Mouse (Mus musculus) MEL (cell line): ENCODE measurements around the gene Adgrv1. TPM values are rescaled to one million over a fixed set of nuclear protein-coding genes. Genes with fewer than 3 reads are reported as not detected.

Experiments
- DNase-seq: peaks from one replicate; pipeline ENCODE4 v3.0.0; 2011; ENCODE audit warnings: low read depth, low spot score
- H3K27ac ChIP-seq: 2 replicates; pipeline ENCODE4 v1.5.1; 2012; ENCODE audit warnings: low read depth, mild to moderate bottlenecking, control low read depth, low read length, moderate library complexity; ENCODE audit not compliant: control insufficient read depth
- H3K27me3 ChIP-seq, 2 experiments: fragments of 150-350 bp in 1 of 2; sonication (generic) in 1 of 2; 2 replicates each; pipeline ENCODE4 v1.6.1; 2012; ENCODE audit warnings: low read length in 2 of 2, mild to moderate bottlenecking in 2 of 2, improper control_type of control experiment in 1 of 2, moderate library complexity in 1 of 2; ENCODE audit not compliant: insufficient read depth in 2 of 2, control insufficient read depth in 1 of 2
- H3K36me3 ChIP-seq, 2 experiments: 2 replicates each; pipeline ENCODE4 v1.6.1; 2012 to 2014; ENCODE audit warnings: low read length in 2 of 2, improper control_type of control experiment in 1 of 2, inconsistent platforms in 1 of 2, mild to moderate bottlenecking in 1 of 2; ENCODE audit not compliant: insufficient read depth in 2 of 2, control insufficient read depth in 1 of 2
- H3K4me1 ChIP-seq, 2 experiments: fragments of 150-350 bp in 1 of 2; sonication (generic) in 1 of 2; 2 replicates each; pipeline ENCODE4 v1.6.1; 2012; ENCODE audit warnings: low read length in 2 of 2, improper control_type of control experiment in 1 of 2, mild to moderate bottlenecking in 1 of 2; ENCODE audit not compliant: insufficient read depth in 2 of 2, control insufficient read depth in 1 of 2
- H3K4me3 ChIP-seq, 2 experiments: fragments of 150-350 bp in 1 of 2; sonication (generic) in 1 of 2; 2 replicates each; pipeline ENCODE4 v1.5.1; 2012; ENCODE audit warnings: low read depth in 2 of 2, low read length in 2 of 2, mild to moderate bottlenecking in 2 of 2, moderate library complexity in 2 of 2, control low read depth in 1 of 2, improper control_type of control experiment in 1 of 2; ENCODE audit not compliant: control insufficient read depth in 1 of 2, insufficient read depth in 1 of 2
- H3K79me2 ChIP-seq: 2 replicates; pipeline ENCODE4 v1.6.1; 2012; ENCODE audit warnings: mild to moderate bottlenecking, low read length, moderate library complexity; ENCODE audit not compliant: control insufficient read depth, poor library complexity, insufficient read depth
- H3K9ac ChIP-seq: 2 replicates; pipeline ENCODE4 v1.6.1; 2012; ENCODE audit warnings: low read depth, mild to moderate bottlenecking, control low read depth, low read length, moderate library complexity; ENCODE audit not compliant: control insufficient read depth, poor library complexity, severe bottlenecking
- H3K9me3 ChIP-seq: fragments of 150-350 bp; sonication (generic); replicated peaks from 2 replicates; pipeline ENCODE4 v1.6.1; 2012; ENCODE audit warnings: mild to moderate bottlenecking, low read length, improper control_type of control experiment, moderate library complexity; ENCODE audit not compliant: insufficient read depth
- BHLHE40 ChIP-seq: IDR thresholded peaks from 2 replicates; pipeline ENCODE4 v1.6.1; 2012; ENCODE audit warnings: low read depth, mild to moderate bottlenecking, inconsistent platforms, low read length, improper control_type of control experiment, borderline replicate concordance
- CHD2 ChIP-seq: IDR thresholded peaks from 2 replicates; pipeline ENCODE4 v1.6.1; 2011; ENCODE audit warnings: low read length, improper control_type of control experiment
- CTCF ChIP-seq, 3 experiments: IDR thresholded peaks in 2 of 3; conservative IDR thresholded peaks in 1 of 3; 2 replicates each; pipeline ENCODE4 v1.5.1; 2011 to 2012; ENCODE audit warnings: low read length in 3 of 3, low read depth in 2 of 3, mild to moderate bottlenecking in 2 of 3, improper control_type of control experiment in 1 of 3, inconsistent platforms in 1 of 3, mixed read lengths in 1 of 3, moderate library complexity in 1 of 3; ENCODE audit not compliant: control insufficient read depth in 1 of 3, insufficient read depth in 1 of 3, poor library complexity in 1 of 3, severe bottlenecking in 1 of 3
- E2F4 ChIP-seq: IDR thresholded peaks from 2 replicates; pipeline ENCODE4 v1.6.1; 2011; ENCODE audit warnings: low read depth, low read length, improper control_type of control experiment, borderline replicate concordance
- ELF1 ChIP-seq: IDR thresholded peaks from 2 replicates; pipeline ENCODE4 v1.6.1; 2014; ENCODE audit warnings: low read depth, mild to moderate bottlenecking, inconsistent platforms, low read length, improper control_type of control experiment, moderate library complexity
- EP300 ChIP-seq, 2 experiments: IDR thresholded peaks; 2 replicates each; pipeline ENCODE4 v1.6.1; 2011; ENCODE audit warnings: improper control_type of control experiment in 2 of 2, low read length in 2 of 2, low read depth in 1 of 2, mild to moderate bottlenecking in 1 of 2
- ETS1 ChIP-seq: IDR thresholded peaks from 2 replicates; pipeline ENCODE4 v1.6.1; 2012; ENCODE audit warnings: low read depth, mild to moderate bottlenecking, inconsistent platforms, low read length, improper control_type of control experiment, moderate library complexity
- GABPA ChIP-seq: IDR thresholded peaks from 2 replicates; pipeline ENCODE4 v1.6.1; 2012; ENCODE audit warnings: low read depth, mild to moderate bottlenecking, inconsistent platforms, low read length, improper control_type of control experiment, moderate library complexity
- GATA1 ChIP-seq: IDR thresholded peaks from 2 replicates; pipeline ENCODE4 v1.6.1; 2011; ENCODE audit warnings: low read depth, low read length, improper control_type of control experiment
- JUND ChIP-seq: IDR thresholded peaks from 2 replicates; pipeline ENCODE4 v1.6.1; 2011; ENCODE audit warnings: low read depth, mild to moderate bottlenecking, improper control_type of control experiment, low read length
- KAT2A ChIP-seq: conservative IDR thresholded peaks from 2 replicates; pipeline ENCODE4 v1.6.1; 2012; ENCODE audit warnings: low read depth, low read length, improper control_type of control experiment, inconsistent platforms
- MAX ChIP-seq: IDR thresholded peaks from 2 replicates; pipeline ENCODE4 v1.6.1; 2011; ENCODE audit warnings: low read length, improper control_type of control experiment
- MXI1 ChIP-seq: IDR thresholded peaks from 2 replicates; pipeline ENCODE4 v1.6.1; 2011; ENCODE audit warnings: mild to moderate bottlenecking, low read depth, low read length, improper control_type of control experiment
- MYC ChIP-seq: IDR thresholded peaks from 2 replicates; pipeline ENCODE4 v1.6.1; 2011; ENCODE audit warnings: low read depth, mild to moderate bottlenecking, low read length, improper control_type of control experiment, moderate library complexity
- NELFE ChIP-seq: IDR thresholded peaks from 2 replicates; pipeline ENCODE4 v1.6.1; 2011; ENCODE audit warnings: low read depth, low read length, improper control_type of control experiment
- POLR2A ChIP-seq, 2 experiments: IDR thresholded peaks; 2 replicates each; pipeline ENCODE4 v1.6.1; 2011 to 2012; ENCODE audit warnings: low read length in 2 of 2, mild to moderate bottlenecking in 2 of 2, control low read depth in 1 of 2, improper control_type of control experiment in 1 of 2, low read depth in 1 of 2, moderate library complexity in 1 of 2; ENCODE audit not compliant: control insufficient read depth in 1 of 2, insufficient read depth in 1 of 2, poor library complexity in 1 of 2
- POLR2AphosphoS2 ChIP-seq: IDR thresholded peaks from 2 replicates; pipeline ENCODE4 v1.6.1; 2011; ENCODE audit warnings: low read length, improper control_type of control experiment
- RAD21 ChIP-seq: IDR thresholded peaks from 2 replicates; pipeline ENCODE4 v1.6.1; 2011; ENCODE audit warnings: mild to moderate bottlenecking, low read depth, low read length, improper control_type of control experiment
- RCOR1 ChIP-seq: IDR thresholded peaks from 2 replicates; pipeline ENCODE4 v1.6.1; 2012; ENCODE audit warnings: low read depth, mild to moderate bottlenecking, inconsistent platforms, low read length, improper control_type of control experiment
- SIN3A ChIP-seq: IDR thresholded peaks from 2 replicates; pipeline ENCODE4 v1.6.1; 2012; ENCODE audit warnings: low read length, improper control_type of control experiment, inconsistent platforms
- SMC3 ChIP-seq: IDR thresholded peaks from 2 replicates; pipeline ENCODE4 v1.6.1; 2011; ENCODE audit warnings: low read depth, low read length, improper control_type of control experiment
- TAL1 ChIP-seq: IDR thresholded peaks from 2 replicates; pipeline ENCODE4 v1.6.1; 2012; ENCODE audit warnings: mild to moderate bottlenecking, inconsistent platforms, low read length, moderate library complexity, mixed read lengths
- TBP ChIP-seq: IDR thresholded peaks from 2 replicates; pipeline ENCODE4 v1.8.0; 2011; ENCODE audit warnings: low read depth, low read length, improper control_type of control experiment
- TCF12 ChIP-seq: IDR thresholded peaks from 2 replicates; pipeline ENCODE4 v1.6.1; 2014; ENCODE audit warnings: low read depth, mild to moderate bottlenecking, inconsistent platforms, low read length, improper control_type of control experiment, moderate library complexity
- USF1 ChIP-seq: IDR thresholded peaks from 2 replicates; pipeline ENCODE4 v1.6.1; 2014; ENCODE audit warnings: low read depth, mild to moderate bottlenecking, inconsistent platforms, low read length, improper control_type of control experiment, moderate library complexity
- ZC3H11A ChIP-seq: IDR thresholded peaks from 2 replicates; pipeline ENCODE4 v1.6.1; 2012; ENCODE audit warnings: low read depth, mild to moderate bottlenecking, inconsistent platforms, low read length, improper control_type of control experiment
- ZKSCAN1 ChIP-seq: IDR thresholded peaks from 2 replicates; pipeline ENCODE4 v1.6.1; 2012; ENCODE audit warnings: low read depth, mild to moderate bottlenecking, inconsistent platforms, low read length, improper control_type of control experiment, moderate library complexity
- ZNF384 ChIP-seq: IDR thresholded peaks from 2 replicates; pipeline ENCODE4 v1.6.1; 2012; ENCODE audit warnings: low read depth, mild to moderate bottlenecking, inconsistent platforms, low read length, improper control_type of control experiment
- polyA plus RNA-seq, 2 experiments: library from polyadenylated mRNA; stranded (reverse) in 1 of 2; unstranded in 1 of 2; fragments of >175 nt in 1 of 2; fragments of >200 nt in 1 of 2; gene quantifications; 2 replicates each; pipeline versions ENCODE4 v1.2.1 to v1.2.4; 2012; ENCODE audit warnings: low replicate concordance in 2 of 2, low read depth in 1 of 2; ENCODE audit not compliant: insufficient read length in 2 of 2, insufficient read depth in 1 of 2, missing spikeins in 1 of 2
- total RNA-seq: library from RNA; depleted of rRNA; stranded (reverse); fragments of 300-350 nt; gene quantifications from 2 replicates; pipeline ENCODE4 v1.2.3, GENCODE M21; 2012

Gene Adgrv1
- total and polyA plus RNA-seq, 3 experiments, result 5.6 to 5.8 TPM; not detected in 1

GRCm38 (mm10) chr13:81641289-81642045, 8.5 kb upstream of the Adgrv1 start:
- Histone ChIP-seq H3K27ac (no peak overlapping the region), H3K4me1 (peaks cover 5 to 22% of the 10 kb centered on the region in 2 experiments), H3K4me3 (peak overlapping the region in 1 of 2 experiments; percentile 39; a peak in 2 of 4 replicates), H3K9me3 (no peaks in the 10 kb centered on the region), H3K79me2 (no peaks in the 10 kb centered on the region), H3K36me3 (peaks cover 0 to 15% of the 10 kb centered on the region in 2 experiments; a peak in 2 of 4 replicates), H3K27me3 (no peaks in the 10 kb centered on the region), H3K9ac (no peak overlapping the region)
- TF ChIP-seq JUND (no peak), SMC3 (peak; percentile 70), USF1 (no peak), ZKSCAN1 (no peak), BHLHE40 (no peak), SIN3A (peak; percentile 31; the same call in 1 of the 2 replicates), ZNF384 (peak; percentile 12; the same call in 1 of the 2 replicates), MAX (no peak), RCOR1 (no peak), TCF12 (no peak), RAD21 (peak; percentile 64), POLR2A (IDR thresholded peaks at IDR 0.05; ENCODE audit: control insufficient read depth in 1 of 2, insufficient read depth in 1 of 2, low read depth in 1 of 2, low read length in 2 of 2, poor library complexity in 1 of 2) (no peak), ZC3H11A (peak; percentile 54), CTCF (IDR thresholded peaks at IDR 0.05 in 2 of 3, conservative IDR thresholded peaks at IDR 0.05 in 1 of 3; ENCODE audit: control insufficient read depth in 1 of 3, insufficient read depth in 1 of 3, low read depth in 2 of 3, low read length in 3 of 3, poor library complexity in 1 of 3, severe bottlenecking in 1 of 3) (peak; percentile 64 to 77 (median 75)), CHD2 (no peak), MYC (peak; percentile 44; the same call in 1 of the 2 replicates), E2F4 (no peak)
- DNase-seq, result peak; percentile 72

GRCm38 (mm10) chr13:81640881-81641280, 7.9 kb upstream of the Adgrv1 start:
- Histone ChIP-seq H3K9me3 (no peaks in the 10 kb centered on the region), H3K9ac (no peak overlapping the region), H3K4me1 (peaks cover 4 to 22% of the 10 kb centered on the region in 2 experiments), H3K4me3 (no peak overlapping the region), H3K79me2 (no peaks in the 10 kb centered on the region), H3K27me3 (no peaks in the 10 kb centered on the region), H3K27ac (no peak overlapping the region), H3K36me3 (peaks cover 0 to 13% of the 10 kb centered on the region in 2 experiments; a peak in 2 of 4 replicates)
- TF ChIP-seq NELFE (no peak), TBP (no peak), MAX (no peak), EP300 (IDR thresholded peaks at IDR 0.05; ENCODE audit: low read depth in 1 of 2, low read length in 2 of 2) (no peak), ETS1 (no peak), GABPA (no peak), BHLHE40 (no peak), MXI1 (no peak), E2F4 (no peak), GATA1 (no peak), ELF1 (no peak), RCOR1 (no peak), JUND (no peak), POLR2AphosphoS2 (no peak), KAT2A (no peak), TAL1 (no peak), RAD21 (no peak)
- no peak for DNase-seq
